24 mouse cellular contexts compared by ENCODE assay signal in the genomic region with DNA sequence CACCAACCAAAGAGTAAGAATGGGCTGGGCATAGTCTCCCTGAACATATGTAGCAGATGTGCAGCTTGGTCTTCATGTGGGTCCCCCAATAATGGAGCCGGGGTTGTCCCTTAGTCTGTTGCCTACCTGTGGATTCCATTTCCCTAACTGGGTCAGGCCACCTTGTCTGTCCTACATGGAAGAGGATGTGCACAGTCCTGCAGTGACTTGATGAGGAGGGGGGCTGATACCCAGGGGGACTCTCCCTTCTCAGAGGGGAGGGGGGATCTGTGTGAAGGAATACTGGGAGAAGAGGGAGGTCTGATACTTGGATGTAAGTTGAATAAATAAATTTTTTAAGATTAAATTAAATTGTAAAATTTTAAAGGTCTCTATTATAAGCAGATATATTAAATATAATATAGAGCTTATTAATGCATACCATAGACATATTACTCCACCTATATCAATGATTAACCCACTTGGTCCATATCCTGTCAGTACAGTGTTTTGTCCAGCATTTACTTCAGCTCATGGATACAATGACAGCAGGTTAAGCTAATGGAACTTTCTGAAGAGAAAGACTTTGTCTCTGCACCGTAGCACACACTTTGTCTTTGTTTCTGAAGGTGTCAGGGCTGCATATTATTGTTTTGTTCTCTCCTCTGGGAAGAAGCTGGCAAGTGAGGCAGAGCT.
"Had no signal": no experiment of that assay in that cellular context is flagged by ENCODE, and none has a peak within 500 bp of the region (broad histone marks: within the 10 kb centered on the region; RNA-seq: fewer than 3 reads in every experiment).

No protein-coding gene starts in this region.

- DNase-seq: gastrocnemius, adult 2 months; gastrocnemius, postnatal 10 days; gastrocnemius, postnatal 25 days; heart, adult 2 months; heart, postnatal 10 days; heart, postnatal 4 days; kidney, adult 18-20 months; kidney, adult 8-10 months; kidney, postnatal 10 days; kidney, postnatal 25 days; kidney, postnatal 4 days; layer of hippocampus, postnatal 36 days; left cerebral cortex, postnatal 4 days had no signal

- H3K36me3 ChIP-seq: hindbrain, embryonic 10.5 days; hindbrain, embryonic 12.5 days; limb, embryonic 13.5 days; limb, embryonic 15.5 days; liver, embryonic 12.5 days had no signal

- H3K27ac ChIP-seq: gastrocnemius, adult 2 months; heart, adult 2 months; hindbrain, embryonic 10.5 days; hindbrain, embryonic 12.5 days; hindbrain, embryonic 14.5 days; layer of hippocampus, adult 2 months; limb, embryonic 13.5 days; limb, embryonic 15.5 days; liver, embryonic 12.5 days; liver, embryonic 14.5 days had no signal

- H3K4me3 ChIP-seq: gastrocnemius, adult 2 months; heart, adult 2 months; hindbrain, embryonic 10.5 days; hindbrain, embryonic 12.5 days; layer of hippocampus, adult 2 months; limb, embryonic 13.5 days; limb, embryonic 15.5 days; liver, embryonic 12.5 days had no signal

- H3K9me3 ChIP-seq: hindbrain, embryonic 10.5 days; hindbrain, embryonic 12.5 days; limb, embryonic 13.5 days; limb, embryonic 15.5 days; liver, embryonic 12.5 days had no signal

- H3K9ac ChIP-seq: hindbrain, embryonic 12.5 days; hindbrain, embryonic 14.5 days; limb, embryonic 13.5 days; limb, embryonic 15.5 days; liver, embryonic 12.5 days; liver, embryonic 14.5 days had no signal

- H3K27me3 ChIP-seq: hindbrain, embryonic 12.5 days; limb, embryonic 13.5 days; limb, embryonic 15.5 days; liver, embryonic 12.5 days had no signal

- ATAC-seq: hindbrain, embryonic 16.5 days; inflammation-experienced regulatory T-cells, adult 6 months; liver, embryonic 12.5 days had no signal

- H3K4me2 ChIP-seq: heart, embryonic 11.5 days; hindbrain, embryonic 12.5 days; hindbrain, embryonic 14.5 days; limb, embryonic 13.5 days; limb, embryonic 15.5 days; liver, embryonic 12.5 days had no signal

- H3K4me1 ChIP-seq: hindbrain, embryonic 10.5 days; hindbrain, embryonic 12.5 days; limb, embryonic 13.5 days; limb, embryonic 15.5 days; liver, embryonic 12.5 days had no signal
